Mouse (Mus musculus): ENCODE measurements at regions not wholly inside any gene's neighbourhood (a gene's known extent, or its start where the extent isn't known, plus 50 kb on each side); places are given as distances from the start of the nearest gene placed in this dataset.

- TF ChIP-seq CTCF (conservative IDR thresholded peaks at IDR 0.05; ENCODE audit: low read length) (no peak), POU5F1 (IDR thresholded peaks at IDR 0.05; ENCODE audit: borderline replicate concordance, low read length) (no peak), NANOG (IDR thresholded peaks at IDR 0.05; ENCODE audit: borderline replicate concordance, low read length) (no peak)
These were observed 63.1 kb upstream of the Dhx40 start for GRCm38 (mm10) chr11:86870486-86871165.
